Mouse (Mus musculus): ENCODE measurements around the gene Padi3. TPM values are rescaled to one million over a fixed set of nuclear protein-coding genes. Genes with fewer than 3 reads are reported as not detected.

Gene Padi3
- polyA plus RNA-seq, 1 experiment: 1.1 TPM

GRCm38 (mm10) chr4:140788264-140788663 is 22.2 kb downstream of the Padi3 start:
- no peak overlapping the region for H3ac ChIP-seq (ENCODE audit: control insufficient read depth, insufficient read length, low read depth)
- H3K79me2 ChIP-seq (ENCODE audit: control insufficient read depth, insufficient read depth): no peaks in the 10 kb centered on the region
- H3K36me3 ChIP-seq (ENCODE audit: control insufficient read depth, insufficient read depth): no peaks in the 10 kb centered on the region
- TF ChIP-seq MAX (IDR thresholded peaks at IDR 0.05) (no peak), FOSL1 (IDR thresholded peaks at IDR 0.05; ENCODE audit: insufficient read depth, low read length, poor library complexity, severe bottlenecking) (no peak), MYOG (IDR thresholded peaks at IDR 0.05; ENCODE audit: control insufficient read depth, extremely low read depth, insufficient read length) (no peak), CTCF (IDR thresholded peaks at IDR 0.05; ENCODE audit: control insufficient read depth, insufficient read depth, insufficient read length) (no peak), MYOD1 (IDR thresholded peaks at IDR 0.05; ENCODE audit: control insufficient read depth, insufficient read length, low read depth) (no peak)
- no peaks in the 10 kb centered on the region for H3K27me3 ChIP-seq (ENCODE audit: control insufficient read depth, insufficient read depth, insufficient read length)
- H3K79me3 ChIP-seq (ENCODE audit: low read depth): no peaks in the 10 kb centered on the region
- H3K4me3 ChIP-seq (ENCODE audit: insufficient read depth, poor library complexity, severe bottlenecking): no peak overlapping the region

GRCm38 (mm10) chr4:140787414-140787813 is 23.0 kb downstream of the Padi3 start:
- Histone ChIP-seq H3K36me3 (ENCODE audit: control insufficient read depth, insufficient read depth) (no peaks in the 10 kb centered on the region), H3K4me3 (ENCODE audit: insufficient read depth, poor library complexity, severe bottlenecking) (no peak overlapping the region), H3K79me3 (ENCODE audit: low read depth) (no peaks in the 10 kb centered on the region), H3ac (ENCODE audit: control insufficient read depth, insufficient read length, low read depth) (no peak overlapping the region), H3K27me3 (ENCODE audit: control insufficient read depth, insufficient read depth, insufficient read length) (no peaks in the 10 kb centered on the region), H3K79me2 (ENCODE audit: control insufficient read depth, insufficient read depth) (no peaks in the 10 kb centered on the region)
- no peak for TF ChIP-seq USF1 (IDR thresholded peaks at IDR 0.05; ENCODE audit: low read depth)
- no peak for TF ChIP-seq MYOD1 (IDR thresholded peaks at IDR 0.05; ENCODE audit: control insufficient read depth, insufficient read length, low read depth)
- no peak for TF ChIP-seq MAX (IDR thresholded peaks at IDR 0.05)
- no peak for TF ChIP-seq MYOG (IDR thresholded peaks at IDR 0.05; ENCODE audit: control insufficient read depth, extremely low read depth, insufficient read length)
- no peak for TF ChIP-seq CTCF (IDR thresholded peaks at IDR 0.05; ENCODE audit: control insufficient read depth, insufficient read depth, insufficient read length)
- TF ChIP-seq FOSL1 (IDR thresholded peaks at IDR 0.05; ENCODE audit: insufficient read depth, low read length, poor library complexity, severe bottlenecking): no peak
- no peak for TF ChIP-seq CEBPB (IDR thresholded peaks at IDR 0.05; ENCODE audit: low read depth)

- Histone ChIP-seq H3K4me3 (ENCODE audit: insufficient read depth, poor library complexity, severe bottlenecking) (no peak overlapping the region), H3K27me3 (ENCODE audit: control insufficient read depth, insufficient read depth, insufficient read length) (no peaks in the 10 kb centered on the region), H3K79me2 (ENCODE audit: control insufficient read depth, insufficient read depth) (no peaks in the 10 kb centered on the region), H3K79me3 (ENCODE audit: low read depth) (no peaks in the 10 kb centered on the region), H3ac (ENCODE audit: control insufficient read depth, insufficient read length, low read depth) (no peak overlapping the region), H3K36me3 (ENCODE audit: control insufficient read depth, insufficient read depth) (no peaks in the 10 kb centered on the region)
- no peak for TF ChIP-seq CEBPB (IDR thresholded peaks at IDR 0.05; ENCODE audit: low read depth)
- no peak for TF ChIP-seq MAX (IDR thresholded peaks at IDR 0.05)
These were observed 25.2 kb downstream of the Padi3 start for GRCm38 (mm10) chr4:140785217-140785616.

GRCm38 (mm10) chr4:140784292-140784945 is 26.0 kb downstream of the Padi3 start:
- no peaks in the 10 kb centered on the region for H3K79me3 ChIP-seq (ENCODE audit: low read depth)
- no peaks in the 10 kb centered on the region for H3K79me2 ChIP-seq (ENCODE audit: control insufficient read depth, insufficient read depth)
- H3K4me3 ChIP-seq (ENCODE audit: insufficient read depth, poor library complexity, severe bottlenecking): no peak overlapping the region
- H3K36me3 ChIP-seq (ENCODE audit: control insufficient read depth, insufficient read depth): no peaks in the 10 kb centered on the region
- no peaks in the 10 kb centered on the region for H3K27me3 ChIP-seq (ENCODE audit: control insufficient read depth, insufficient read depth, insufficient read length)
- H3ac ChIP-seq (ENCODE audit: control insufficient read depth, insufficient read length, low read depth): no peak overlapping the region
- TF ChIP-seq CEBPB (IDR thresholded peaks at IDR 0.05; ENCODE audit: low read depth): no peak
- no peak for TF ChIP-seq MYOD1 (IDR thresholded peaks at IDR 0.05; ENCODE audit: control insufficient read depth, insufficient read length, low read depth)
- no peak for TF ChIP-seq MYOG (IDR thresholded peaks at IDR 0.05; ENCODE audit: control insufficient read depth, extremely low read depth, insufficient read length)
- no peak for TF ChIP-seq MAX (IDR thresholded peaks at IDR 0.05)

GRCm38 (mm10) chr4:140782821-140783220 is 27.6 kb downstream of the Padi3 start:
- Histone ChIP-seq H3K36me3 (ENCODE audit: control insufficient read depth, insufficient read depth) (no peaks in the 10 kb centered on the region), H3K79me3 (ENCODE audit: low read depth) (no peaks in the 10 kb centered on the region), H3K27me3 (ENCODE audit: control insufficient read depth, insufficient read depth, insufficient read length) (no peaks in the 10 kb centered on the region), H3K79me2 (ENCODE audit: control insufficient read depth, insufficient read depth) (no peaks in the 10 kb centered on the region), H3K4me3 (ENCODE audit: insufficient read depth, poor library complexity, severe bottlenecking) (no peak overlapping the region), H3ac (ENCODE audit: control insufficient read depth, insufficient read length, low read depth) (no peak overlapping the region)
- TF ChIP-seq MYOD1 (IDR thresholded peaks at IDR 0.05; ENCODE audit: control insufficient read depth, insufficient read length, low read depth) (no peak), FOSL1 (IDR thresholded peaks at IDR 0.05; ENCODE audit: insufficient read depth, low read length, poor library complexity, severe bottlenecking) (no peak), CTCF (IDR thresholded peaks at IDR 0.05; ENCODE audit: control insufficient read depth, insufficient read depth, insufficient read length) (no peak), USF1 (IDR thresholded peaks at IDR 0.05; ENCODE audit: low read depth) (no peak), MYOG (IDR thresholded peaks at IDR 0.05; ENCODE audit: control insufficient read depth, extremely low read depth, insufficient read length) (no peak), CEBPB (IDR thresholded peaks at IDR 0.05; ENCODE audit: low read depth) (no peak), MAX (IDR thresholded peaks at IDR 0.05) (no peak)

- Histone ChIP-seq H3K79me3 (ENCODE audit: low read depth) (no peaks in the 10 kb centered on the region), H3K36me3 (ENCODE audit: control insufficient read depth, insufficient read depth) (no peaks in the 10 kb centered on the region), H3K27me3 (ENCODE audit: control insufficient read depth, insufficient read depth, insufficient read length) (no peaks in the 10 kb centered on the region), H3ac (ENCODE audit: control insufficient read depth, insufficient read length, low read depth) (no peak overlapping the region), H3K79me2 (ENCODE audit: control insufficient read depth, insufficient read depth) (no peaks in the 10 kb centered on the region), H3K4me3 (ENCODE audit: insufficient read depth, poor library complexity, severe bottlenecking) (no peak overlapping the region)
- TF ChIP-seq MAX (IDR thresholded peaks at IDR 0.05) (no peak), MYOD1 (IDR thresholded peaks at IDR 0.05; ENCODE audit: control insufficient read depth, insufficient read length, low read depth) (no peak), MYOG (IDR thresholded peaks at IDR 0.05; ENCODE audit: control insufficient read depth, extremely low read depth, insufficient read length) (no peak), CEBPB (IDR thresholded peaks at IDR 0.05; ENCODE audit: low read depth) (no peak), USF1 (IDR thresholded peaks at IDR 0.05; ENCODE audit: low read depth) (no peak), FOSL1 (IDR thresholded peaks at IDR 0.05; ENCODE audit: insufficient read depth, low read length, poor library complexity, severe bottlenecking) (no peak), CTCF (IDR thresholded peaks at IDR 0.05; ENCODE audit: control insufficient read depth, insufficient read depth, insufficient read length) (no peak)
These were observed 29.9 kb downstream of the Padi3 start for GRCm38 (mm10) chr4:140780507-140780906.

Data from C2C12 (cell line).